Mouse (Mus musculus) urinary bladder, postnatal 14 days (tissue): ENCODE results near the gene Rasgrp4.
"Not testable (repeated sequence)": the region's sequence is repeated elsewhere in the genome, so short reads cannot be mapped to it uniquely, and the experiment has no call there.

ENCODE experiments used
- DNase-seq: peaks from one replicate; pipeline ENCODE4 v3.0.0; 2021; ENCODE audit warnings: low spot score

The Rasgrp4 gene

GRCm38 (mm10) chr7:29180077-29180853 lies 45.6 kb downstream of the Rasgrp4 start, which contains the start of gene Psmd8:
Psmd8 (minus strand) TSS chr7:29180701.
- peak; percentile 95 for DNase-seq

- DNase-seq: no peak
Measured at GRCm38 (mm10) chr7:29180854-29181236, 46.2 kb downstream of the Rasgrp4 start.

- not testable (repeated sequence) for DNase-seq
Measured at GRCm38 (mm10) chr7:29181323-29181722, 46.7 kb downstream of the Rasgrp4 start.

- DNase-seq: not testable (repeated sequence)
Measured at GRCm38 (mm10) chr7:29194230-29194629, 59.6 kb downstream of the Rasgrp4 start.

GRCm38 (mm10) chr7:29202577-29202976 lies 67.9 kb downstream of the Rasgrp4 start:
- no peak for DNase-seq
